Comparison of ENCODE assay signal across 12 mouse cellular contexts in the genomic region with DNA sequence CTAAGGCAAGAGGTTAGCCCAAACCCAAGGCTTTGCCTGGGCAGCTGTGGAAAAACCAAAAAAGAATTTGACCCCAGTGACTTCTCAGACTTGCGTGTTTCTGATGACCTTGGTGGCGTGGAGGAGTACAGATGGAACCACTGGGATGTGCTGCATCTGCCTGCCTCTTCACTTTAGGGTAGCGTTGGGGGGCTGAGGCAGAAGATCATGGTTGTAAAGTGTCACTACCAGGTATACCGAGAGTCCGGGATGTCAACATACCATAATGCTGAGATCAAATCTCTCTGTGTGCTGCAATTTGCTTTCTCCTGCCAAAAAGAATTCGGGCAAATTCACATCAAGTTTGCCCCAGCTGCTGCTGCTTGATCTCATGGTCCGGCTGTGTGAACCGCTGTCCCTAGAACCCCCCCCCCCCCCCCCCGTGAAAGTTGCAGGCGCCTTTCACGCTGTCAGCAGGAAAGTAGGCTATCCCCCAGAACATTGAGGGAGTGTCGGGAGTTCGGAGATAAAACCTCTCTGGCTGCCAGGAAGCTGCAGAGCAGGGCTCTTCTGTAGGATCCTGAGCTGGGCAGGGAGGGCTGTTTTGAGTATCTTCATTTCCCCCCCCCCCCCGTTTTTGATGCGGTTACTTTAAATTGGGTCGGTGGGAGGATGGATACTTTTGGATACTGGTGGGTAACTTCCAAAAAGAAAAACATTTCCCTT. TPM values are rescaled to one million over a fixed set of nuclear protein-coding genes. Genes with fewer than 3 reads are reported as not detected.
DNase-seq lines count a peak whose midpoint lies in the region; ATAC-seq and TF ChIP-seq lines count a peak whose summit lies in the region.
"Had no signal": no experiment of that assay in that cellular context is flagged by ENCODE, and none has a peak within 500 bp of the region (broad histone marks: within the 10 kb centered on the region; RNA-seq: fewer than 3 reads in every experiment).

No protein-coding gene starts in this region.

- no peaks in the 10 kb centered on the region for H3K9me3 ChIP-seq in hindbrain, embryonic 16.5 days (ENCODE audit: control insufficient read depth, low read length)
- H3K9me3 ChIP-seq in hindbrain, embryonic 13.5 days, result no peaks in the 10 kb centered on the region
- no peaks in the 10 kb centered on the region for H3K9me3 ChIP-seq in MEL (replicated peaks; ENCODE audit: insufficient read depth, low read length)
- H3K9me3 ChIP-seq in limb, embryonic 10.5 days (replicated peaks), result no peaks in the 10 kb centered on the region
- H3K9me3 ChIP-seq: G1E had no signal

- H3K27ac ChIP-seq in hindbrain, embryonic 16.5 days (ENCODE audit: low read depth, low read length), result no peak overlapping the region
- H3K27ac ChIP-seq in hindbrain, embryonic 13.5 days, result no peak overlapping the region
- H3K27ac ChIP-seq in MEL (ENCODE audit: control insufficient read depth, low read depth, low read length), result no peak overlapping the region
- no peak overlapping the region for H3K27ac ChIP-seq in limb, embryonic 10.5 days

- TF ChIP-seq CTCF in MEL (IDR thresholded peaks at IDR 0.05 in 2 of 3, conservative IDR thresholded peaks at IDR 0.05 in 1 of 3; ENCODE audit: control insufficient read depth in 1 of 3, insufficient read depth in 1 of 3, low read depth in 2 of 3, low read length in 3 of 3, poor library complexity in 1 of 3, severe bottlenecking in 1 of 3), result no peak

- H3K36me3 ChIP-seq in hindbrain, embryonic 16.5 days (ENCODE audit: control insufficient read depth, insufficient read depth, low read length), result no peaks in the 10 kb centered on the region
- H3K36me3 ChIP-seq in hindbrain, embryonic 13.5 days, result no peaks in the 10 kb centered on the region
- no peaks in the 10 kb centered on the region; a peak in 1 of 4 replicates for H3K36me3 ChIP-seq in MEL (ENCODE audit: control insufficient read depth in 1 of 2, insufficient read depth in 2 of 2, low read length in 2 of 2)
- no peaks in the 10 kb centered on the region for H3K36me3 ChIP-seq in limb, embryonic 10.5 days
- H3K36me3 ChIP-seq: G1E had no signal

- H3K4me2 ChIP-seq in hindbrain, embryonic 16.5 days (ENCODE audit: low read length), result peak overlapping the region; percentile 10; the same call in 1 of the 2 replicates
- no peak overlapping the region for H3K4me2 ChIP-seq in hindbrain, embryonic 13.5 days

- no peak for TF ChIP-seq EP300 in MEL (IDR thresholded peaks at IDR 0.05; ENCODE audit: low read depth in 1 of 2, low read length in 2 of 2)

- ATAC-seq in hindbrain, embryonic 16.5 days, result no peak
- no peak for ATAC-seq in hindbrain, embryonic 13.5 days (ENCODE audit: low FRiP score)
- ATAC-seq in cerebellum, adult (ENCODE audit: insufficient number of reproducible peaks, low FRiP score, low TSS enrichment), result no peak

- no peak for TF ChIP-seq POLR2A in MEL (IDR thresholded peaks at IDR 0.05; ENCODE audit: control insufficient read depth in 1 of 2, insufficient read depth in 1 of 2, low read depth in 1 of 2, low read length in 2 of 2, poor library complexity in 1 of 2)

- H3K79me2 ChIP-seq in MEL (ENCODE audit: control insufficient read depth, insufficient read depth, low read length, poor library complexity), result no peaks in the 10 kb centered on the region; the same call in 1 of the 2 replicates

- no peak for TF ChIP-seq RAD21 in MEL (IDR thresholded peaks at IDR 0.05; ENCODE audit: low read depth, low read length)

- 37% methylated on average over 14 of the region's 16 CpGs for WGBS in hindbrain, embryonic 16.5 days
- 33% methylated on average over 16 of the region's 16 CpGs for WGBS in hindbrain, embryonic 13.5 days
- 33% methylated on average over 16 of the region's 16 CpGs for WGBS in limb, embryonic 10.5 days

- DNase-seq in 416B (ENCODE audit: low read depth), result peak; percentile 17
- peak; percentile 50 for DNase-seq in MEL (ENCODE audit: low read depth, low spot score)
- no peak for DNase-seq in limb, embryonic 10.5 days (ENCODE audit: low spot score)
- no peak for DNase-seq in thymus, postnatal 25 days
- no peak for DNase-seq in left cerebral cortex, adult 9 months (ENCODE audit: low spot score in 2 of 2)
- DNase-seq: adrenal gland, adult 8-10 months; cerebellum, adult 9-11 months; gastrocnemius, postnatal 25 days had no signal

- H3K9ac ChIP-seq in hindbrain, embryonic 16.5 days (ENCODE audit: low read depth, low read length), result no peak overlapping the region
- H3K9ac ChIP-seq in hindbrain, embryonic 13.5 days, result no peak overlapping the region
- H3K9ac ChIP-seq in MEL (ENCODE audit: control insufficient read depth, low read depth, low read length, poor library complexity, severe bottlenecking), result peak overlapping the region; percentile 33

- H3K27me3 ChIP-seq in hindbrain, embryonic 16.5 days (replicated peaks; ENCODE audit: control insufficient read depth, insufficient read depth, low read length), result peaks cover 7% of the 10 kb centered on the region
- H3K27me3 ChIP-seq in hindbrain, embryonic 13.5 days, result peaks cover 33% of the 10 kb centered on the region
- H3K27me3 ChIP-seq in MEL (ENCODE audit: control insufficient read depth in 1 of 2, insufficient read depth in 2 of 2, low read length in 2 of 2), result no peaks in the 10 kb centered on the region
- peaks cover 9% of the 10 kb centered on the region; the same call in 1 of the 2 replicates for H3K27me3 ChIP-seq in limb, embryonic 10.5 days (ENCODE audit: low read depth, poor library complexity, severe bottlenecking)

- peaks cover 8% of the 10 kb centered on the region for H3K4me1 ChIP-seq in hindbrain, embryonic 16.5 days (ENCODE audit: control insufficient read depth, insufficient read depth, low read depth, low read length)
- H3K4me1 ChIP-seq in hindbrain, embryonic 13.5 days (replicated peaks), result peaks cover 12% of the 10 kb centered on the region
- H3K4me1 ChIP-seq in MEL (ENCODE audit: control insufficient read depth in 1 of 2, insufficient read depth in 2 of 2, low read length in 2 of 2), result peaks cover 4 to 7% of the 10 kb centered on the region in 2 experiments; a peak in 1 of 4 replicates
- H3K4me1 ChIP-seq in limb, embryonic 10.5 days, result peaks cover 23% of the 10 kb centered on the region

- no peak overlapping the region for H3K4me3 ChIP-seq in hindbrain, embryonic 16.5 days (ENCODE audit: low read length)
- no peak overlapping the region for H3K4me3 ChIP-seq in hindbrain, embryonic 13.5 days
- H3K4me3 ChIP-seq in MEL (ENCODE audit: control insufficient read depth in 1 of 2, insufficient read depth in 1 of 2, low read depth in 2 of 2, low read length in 2 of 2), result peak overlapping the region; percentile 48 to 54
- H3K4me3 ChIP-seq in limb, embryonic 10.5 days, result 0 out of 2 replicates have a peak overlapping the region, but pooled peaks have one; percentile 2

TF ChIP-seq in MEL, 35 proteins besides CTCF, POLR2A, EP300 and RAD21:
- TF ChIP-seq ZKSCAN1 (IDR thresholded peaks at IDR 0.05; ENCODE audit: low read depth, low read length), result no peak
- TF ChIP-seq HCFC1 (IDR thresholded peaks at IDR 0.05; ENCODE audit: low read depth, low read length), result 0 out of 2 replicates have a peak, but pooled peaks have one; percentile 4

RNA-seq across cellular contexts. Expression of a gene that starts 27.7 kb away (rescaled TPM):
- polyA plus RNA-seq in hindbrain, embryonic 16.5 days (2015; fragmentation: Nextera tagmentation; extraction: Ambion mirVana), result 5.4 and 5.5 TPM in 2 replicates
- 1.9 and 3.2 TPM in 2 replicates for polyA plus RNA-seq in hindbrain, embryonic 13.5 days (2015; fragmentation: Nextera tagmentation; extraction: Ambion mirVana)
- total RNA-seq in MEL (2012; rRNA removed), result 1.9 and 2.0 TPM in 2 replicates
- polyA plus RNA-seq in MEL (2012; ENCODE audit: insufficient read depth in 1 of 2, insufficient read length in 2 of 2, low read depth in 1 of 2, low replicate concordance in 2 of 2, missing spikeins in 1 of 2), result 1 to 10 TPM in 1 of 2 experiments, not detected in 1; 5.3 TPM
- 4.8 and 5.8 TPM in 2 replicates for polyA plus RNA-seq in limb, embryonic 10.5 days (2016; fragmentation: Nextera tagmentation; extraction: Ambion mirVana)

RNA-seq across cellular contexts. Expression of a gene that starts 43.8 kb away (rescaled TPM):
- 12.1 and 14.4 TPM in 2 replicates for polyA plus RNA-seq in hindbrain, embryonic 16.5 days (2015; fragmentation: Nextera tagmentation; extraction: Ambion mirVana)
- 10.4 and 11.1 TPM in 2 replicates for polyA plus RNA-seq in hindbrain, embryonic 13.5 days (2015; fragmentation: Nextera tagmentation; extraction: Ambion mirVana)
- 19.6 and 22.1 TPM in 2 replicates for total RNA-seq in MEL (2012; rRNA removed)
- 10 to 100 TPM in 1 of 2 experiments, not detected in 1; 62.2 TPM for polyA plus RNA-seq in MEL (2012; ENCODE audit: insufficient read depth in 1 of 2, insufficient read length in 2 of 2, low read depth in 1 of 2, low replicate concordance in 2 of 2, missing spikeins in 1 of 2)
- 81.3 and 91.8 TPM in 2 replicates for polyA plus RNA-seq in limb, embryonic 10.5 days (2016; fragmentation: Nextera tagmentation; extraction: Ambion mirVana)

RNA-seq across cellular contexts. Expression of a gene that starts 46.0 kb away (rescaled TPM):
- 4.9 and 6.4 TPM in 2 replicates for polyA plus RNA-seq in hindbrain, embryonic 16.5 days (2015; fragmentation: Nextera tagmentation; extraction: Ambion mirVana)
- 5.4 and 6.3 TPM in 2 replicates for polyA plus RNA-seq in hindbrain, embryonic 13.5 days (2015; fragmentation: Nextera tagmentation; extraction: Ambion mirVana)
- total RNA-seq in MEL (2012; rRNA removed), result 15.2 and 15.7 TPM in 2 replicates
- polyA plus RNA-seq in MEL (2012; ENCODE audit: insufficient read depth in 1 of 2, insufficient read length in 2 of 2, low read depth in 1 of 2, low replicate concordance in 2 of 2, missing spikeins in 1 of 2), result 10 to 100 TPM in 1 of 2 experiments, not detected in 1; 22.6 TPM
- 12.9 and 16.1 TPM in 2 replicates for polyA plus RNA-seq in limb, embryonic 10.5 days (2016; fragmentation: Nextera tagmentation; extraction: Ambion mirVana)

Comparison
In these comparisons a context has a peak if more than half of its experiments do, and no peak if none do; other contexts are left out.
1. H3K4me3 ChIP-seq: peak in MEL (2 of 2) and limb, embryonic 10.5 days (single experiment); none in hindbrain, embryonic 16.5 days (single experiment) and hindbrain, embryonic 13.5 days (single experiment).
2. DNase-seq: peak in 416B (single experiment) and MEL (single experiment); none in limb, embryonic 10.5 days (single experiment), thymus, postnatal 25 days (single experiment) and left cerebral cortex, adult 9 months (0 of 2).